Mouse (Mus musculus) testis, adult 2 months (tissue): ENCODE results near the gene Plp2. TPM values are rescaled to one million over a fixed set of nuclear protein-coding genes. Genes with fewer than 3 reads are reported as not detected.
A peak's percentile ranks its signal among the peaks of the same experiment; 100 is the strongest.
"Not testable (repeated sequence)": the region's sequence is repeated elsewhere in the genome, so short reads cannot be mapped to it uniquely, and the experiment has no call there.

Source experiments
- H3K27ac ChIP-seq: fragments of 200-500 bp; 2 replicates; pipeline ENCODE4 v1.5.1; 2012; ENCODE audit warnings: low read depth, low read length; ENCODE audit not compliant: control insufficient read depth, insufficient read depth
- H3K27me3 ChIP-seq: fragments of 200-500 bp; 2 replicates; pipeline ENCODE4 v1.6.1; 2012; ENCODE audit warnings: mild to moderate bottlenecking, low read length, moderate library complexity; ENCODE audit not compliant: control insufficient read depth, insufficient read depth
- H3K36me3 ChIP-seq: fragments of 200-500 bp; 2 replicates; pipeline ENCODE4 v1.6.1; 2012; ENCODE audit warnings: mild to moderate bottlenecking, low read length; ENCODE audit not compliant: control insufficient read depth, insufficient read depth
- H3K4me1 ChIP-seq: fragments of 200-500 bp; 2 replicates; pipeline ENCODE4 v1.6.1; 2012; ENCODE audit warnings: low read length; ENCODE audit not compliant: control insufficient read depth, insufficient read depth
- H3K4me3 ChIP-seq: fragments of 200-500 bp; 2 replicates; pipeline ENCODE4 v1.5.1; 2012; ENCODE audit warnings: low read depth, mild to moderate bottlenecking, low read length, moderate library complexity, mixed read lengths; ENCODE audit not compliant: control insufficient read depth
- CTCF ChIP-seq: fragments of 200-500 bp; IDR thresholded peaks from 2 replicates; pipeline ENCODE4 v1.5.1; 2012; ENCODE audit warnings: low read depth, mild to moderate bottlenecking, inconsistent platforms, low read length, moderate library complexity; ENCODE audit not compliant: control insufficient read depth, insufficient read depth, insufficient replicate concordance
- POLR2A ChIP-seq: fragments of 200-500 bp; IDR thresholded peaks from 2 replicates; pipeline ENCODE4 v1.6.1; 2012; ENCODE audit warnings: low read depth, mild to moderate bottlenecking, inconsistent platforms, low read length, moderate library complexity; ENCODE audit not compliant: control insufficient read depth
- polyA plus RNA-seq: library from polyadenylated mRNA; depleted of rRNA; stranded (reverse); fragments of >200 nt; gene quantifications from 2 replicates; pipeline ENCODE4 v1.2.3, GENCODE M21; 2012; rRNA removed

Plp2 gene
- polyA plus RNA-seq, result 6.2 and 12.9 TPM in 2 replicates

DNA sequence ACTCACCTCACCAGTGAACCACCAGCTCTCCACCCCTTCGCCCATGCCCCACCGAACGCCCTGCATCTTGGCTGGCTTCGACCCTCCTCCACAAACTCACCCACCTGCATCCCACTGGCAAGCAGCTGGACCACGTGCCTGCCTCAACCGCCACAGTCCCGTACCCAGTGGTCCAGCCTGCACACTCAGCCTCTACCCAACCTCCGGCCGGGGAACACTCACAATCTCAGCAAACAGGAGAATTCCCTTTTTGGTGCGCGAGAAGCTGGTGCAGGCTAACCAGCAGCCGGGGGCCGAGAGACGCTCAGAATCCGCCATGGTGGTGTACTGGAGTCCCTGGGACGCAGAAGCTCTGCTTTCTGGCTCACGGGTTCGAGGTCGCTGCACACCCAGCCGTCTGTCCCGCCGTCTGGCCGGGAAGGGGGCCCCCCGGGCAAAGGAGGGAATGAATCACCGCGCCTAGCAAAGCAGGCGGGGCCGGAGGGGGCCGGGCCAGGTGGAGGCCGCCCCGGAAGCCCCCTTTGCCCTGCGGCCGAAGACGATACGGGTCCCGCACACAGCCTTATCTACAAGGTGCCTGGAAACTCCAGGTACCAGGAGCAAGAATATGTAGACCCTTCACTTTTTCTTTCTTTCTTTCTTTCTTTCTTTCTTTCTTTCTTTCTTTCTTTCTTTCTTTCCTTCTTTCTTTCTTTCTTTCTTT lies at the start of gene Plp2:
TSS of gene Plp2 (minus strand) at position 470 of the 703 bp plus-strand sequence.
- Histone ChIP-seq H3K36me3 (no peaks in the 10 kb centered on the region), H3K27me3 (no peaks in the 10 kb centered on the region), H3K27ac (peak within 1 kb of the TSS; percentile 78), H3K4me3 (peak within 1 kb of the TSS; percentile 84), H3K4me1 (peaks cover 25% of the 10 kb centered on the region)
- no peak for TF ChIP-seq POLR2A
- no peak for TF ChIP-seq CTCF

DNA sequence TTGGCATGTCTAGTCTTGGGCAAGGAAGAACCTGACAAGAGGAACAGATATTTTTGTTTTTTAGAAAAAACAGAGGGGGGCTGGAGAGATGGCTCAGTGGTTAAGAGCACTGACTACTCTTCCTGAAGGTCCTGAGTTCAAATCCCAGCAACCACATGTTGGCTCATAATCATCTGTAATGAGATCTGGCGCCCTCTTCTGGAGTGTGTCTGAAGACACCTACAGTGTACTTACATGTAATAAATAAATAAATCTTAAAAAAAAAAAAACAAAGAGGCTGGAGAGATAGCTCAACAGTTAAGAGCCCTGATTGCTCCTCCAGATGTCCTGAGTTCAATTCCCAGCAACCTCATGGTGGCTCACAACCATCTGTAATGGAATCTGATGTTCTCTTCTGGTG lies 44.9 kb upstream of the Plp2 start:
- not testable (repeated sequence) for H3K36me3 ChIP-seq, H3K4me3 ChIP-seq, H3K27ac ChIP-seq, H3K4me1 ChIP-seq, H3K27me3 ChIP-seq

DNA sequence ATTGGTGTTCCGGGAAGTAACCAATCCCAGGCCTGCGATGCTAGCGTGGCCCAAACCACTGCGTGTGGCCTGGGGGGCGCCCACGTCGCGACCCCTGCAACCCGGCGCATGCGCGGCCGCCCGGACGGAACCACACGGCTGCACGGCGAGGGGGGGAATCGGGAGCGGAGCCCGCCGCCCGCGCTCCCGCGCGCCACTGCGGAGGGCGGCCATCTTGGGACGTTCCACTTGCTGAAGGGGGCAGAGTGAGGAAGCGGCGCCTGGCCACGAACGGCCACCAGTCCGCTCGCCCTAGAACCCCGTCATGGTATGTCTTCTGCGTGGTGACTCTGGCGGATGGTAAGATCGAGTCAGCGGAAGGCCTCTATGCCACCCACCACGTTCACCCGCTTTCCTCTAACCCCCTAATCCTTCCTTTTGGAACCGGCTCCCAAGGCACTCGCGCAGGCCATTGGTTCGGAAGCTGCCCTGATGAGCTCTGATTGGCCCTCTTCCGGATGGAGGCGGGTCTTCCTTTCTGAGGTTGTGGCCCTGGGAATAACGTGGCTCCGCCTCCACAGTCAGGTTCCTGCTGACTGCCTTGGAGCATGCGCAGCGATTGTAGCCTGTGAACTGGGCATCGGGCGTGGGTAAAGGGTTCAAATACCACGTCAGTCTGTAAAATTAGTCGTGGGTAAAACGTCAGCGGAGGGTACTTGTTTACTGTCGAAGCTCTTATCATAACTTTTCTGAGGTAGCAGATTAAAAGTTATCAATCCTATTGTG lies 43.1 kb upstream of the Plp2 start, which contains the start of gene Wdr45:
TSS of gene Wdr45 (plus strand) at position 199 of the 765 bp plus-strand sequence.
- H3K27me3 ChIP-seq, H3K4me1 ChIP-seq, H3K36me3 ChIP-seq: not testable (repeated sequence)
- Histone ChIP-seq H3K27ac (peak within 1 kb of the TSS; percentile 83), H3K4me3 (peak within 1 kb of the TSS; percentile 62)

DNA sequence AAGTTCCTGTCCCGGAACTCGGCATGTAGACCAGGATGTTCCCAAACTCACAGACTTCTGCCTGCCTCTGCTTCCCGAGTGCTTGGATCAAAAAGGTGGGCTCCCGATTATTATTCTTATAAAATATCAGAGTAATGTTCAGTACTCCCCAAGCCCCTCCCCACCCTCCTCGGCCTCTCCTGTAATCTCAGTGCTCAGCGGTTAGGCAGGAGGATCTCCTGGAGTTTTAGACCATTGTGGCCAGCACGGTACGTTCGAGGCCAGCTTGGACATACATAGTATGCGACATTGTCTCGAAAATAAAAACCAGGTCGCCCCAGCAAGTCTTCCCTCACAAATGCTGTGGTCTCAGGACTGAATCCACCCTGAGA lies 42.6 kb upstream of the Plp2 start:
- not testable (repeated sequence) for H3K4me1 ChIP-seq, H3K27me3 ChIP-seq, H3K36me3 ChIP-seq, H3K27ac ChIP-seq, H3K4me3 ChIP-seq

DNA sequence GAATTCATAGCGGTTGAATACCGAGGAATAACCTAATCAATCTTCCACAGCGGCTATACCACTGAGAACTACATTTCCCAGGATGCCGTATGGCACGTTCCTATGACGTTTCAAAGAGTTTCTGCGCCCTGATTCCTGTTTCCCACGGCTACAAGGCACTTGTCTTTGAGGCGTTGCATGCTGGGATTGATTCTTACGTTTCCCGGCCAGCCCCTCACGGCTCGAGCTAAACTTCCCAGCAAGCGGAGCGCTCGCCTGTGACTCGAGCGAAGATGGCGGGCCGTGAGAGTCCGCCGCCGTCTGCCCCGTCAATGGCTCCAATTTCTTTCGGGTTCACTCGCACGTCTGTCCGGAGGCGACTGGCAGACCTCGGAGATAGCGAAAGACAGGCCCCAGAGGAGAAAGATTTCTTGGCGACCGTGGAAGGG lies 25.8 kb upstream of the Plp2 start, which contains the start of gene Gpkow:
TSS of gene Gpkow (plus strand) at position 178 of the 428 bp plus-strand sequence.
- H3K36me3 ChIP-seq, result no peaks in the 10 kb centered on the region
- no peaks in the 10 kb centered on the region for H3K27me3 ChIP-seq
- peak within 1 kb of the TSS; percentile 89 for H3K4me3 ChIP-seq
- H3K27ac ChIP-seq, result peak within 1 kb of the TSS; percentile 71
- H3K4me1 ChIP-seq, result no peaks in the 10 kb centered on the region
- TF ChIP-seq POLR2A (peak; percentile 66; the same call in 1 of the 2 replicates), CTCF (no peak)

DNA sequence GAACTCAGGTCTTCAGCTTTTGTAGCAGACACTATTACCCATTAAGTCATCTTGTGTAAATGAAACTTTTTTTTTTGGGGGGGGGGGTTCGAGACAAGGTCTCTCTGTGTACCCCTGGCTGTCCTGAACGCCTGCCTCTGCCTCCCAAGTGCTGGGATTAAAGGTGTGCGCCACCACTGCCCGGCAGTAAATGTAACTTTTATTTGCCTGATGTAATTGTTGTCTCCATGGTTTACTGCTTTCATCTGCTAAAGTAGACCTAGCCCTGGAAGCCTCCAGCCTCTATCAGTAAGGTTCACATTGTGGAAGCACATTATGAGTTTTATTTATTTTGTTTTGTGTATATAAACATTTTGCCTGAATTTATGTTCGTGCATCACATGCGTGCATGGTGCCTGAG lies 25.3 kb upstream of the Plp2 start:
- TF ChIP-seq CTCF (no peak), POLR2A (no peak)

DNA sequence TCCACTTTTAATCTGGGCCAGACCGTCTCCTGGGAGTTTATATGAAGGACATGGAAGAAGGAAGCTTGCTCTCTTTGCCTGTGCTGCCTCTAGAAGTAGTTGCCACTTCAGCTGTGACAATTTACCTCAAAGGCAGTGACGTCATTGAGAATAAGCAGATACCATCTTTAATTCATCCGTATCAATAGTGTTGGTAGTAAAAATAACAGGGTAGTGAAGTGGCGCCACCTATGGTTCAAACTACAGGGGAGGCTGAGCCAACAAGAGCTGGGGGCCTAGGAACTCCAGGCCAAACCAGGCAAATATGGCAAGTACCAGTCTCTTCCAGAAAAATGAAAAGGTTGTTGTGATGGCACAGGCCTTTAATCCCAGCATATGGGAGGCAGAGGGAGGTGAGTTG lies 21.7 kb upstream of the Plp2 start:
- no peaks in the 10 kb centered on the region for H3K27me3 ChIP-seq

More for the DNA sequence above, 25.3 kb upstream of the Plp2 start:
- H3K4me1 ChIP-seq, result no peaks in the 10 kb centered on the region
- H3K36me3 ChIP-seq, result no peaks in the 10 kb centered on the region
- no peaks in the 10 kb centered on the region for H3K27me3 ChIP-seq
- no peak overlapping the region for H3K27ac ChIP-seq
- no peak overlapping the region; the same call in 1 of the 2 replicates for H3K4me3 ChIP-seq

More for the DNA sequence above, 21.7 kb upstream of the Plp2 start:
- H3K4me1 ChIP-seq, result no peaks in the 10 kb centered on the region
- H3K27ac ChIP-seq, result no peak overlapping the region
- H3K36me3 ChIP-seq, result no peaks in the 10 kb centered on the region
- no peak overlapping the region for H3K4me3 ChIP-seq
- TF ChIP-seq CTCF (no peak), POLR2A (no peak)
